Mouse (Mus musculus) 416B (cell line): ENCODE measurements at regions not wholly inside any gene's neighbourhood (a gene's known extent, or its start where the extent isn't known, plus 50 kb on each side); places are given as distances from the start of the nearest gene placed in this dataset.
A peak's percentile ranks its signal among the peaks of the same experiment; 100 is the strongest.

Experiments
- DNase-seq: peaks from one replicate; pipeline ENCODE4 v3.0.0; 2011; ENCODE audit warnings: low read depth

GRCm38 (mm10) chr10:43748300-43748699, 153.2 kb downstream of the Qrsl1 start:
- DNase-seq, result no peak

- DNase-seq, result no peak
Observed at GRCm38 (mm10) chr10:43749496-43750110, 151.9 kb downstream of the Qrsl1 start.

- no peak for DNase-seq
Observed at GRCm38 (mm10) chr10:43750401-43750800, 151.1 kb downstream of the Qrsl1 start.

- DNase-seq, result no peak
Observed at GRCm38 (mm10) chr10:43750854-43751253, 150.7 kb downstream of the Qrsl1 start.

GRCm38 (mm10) chr10:43751881-43752675, 149.5 kb downstream of the Qrsl1 start:
- peak; percentile 90 for DNase-seq

GRCm38 (mm10) chr10:43756881-43757565, 144.5 kb downstream of the Qrsl1 start:
- DNase-seq, result no peak

- peak; percentile 75 for DNase-seq
Observed at GRCm38 (mm10) chr10:43758124-43759025, 143.2 kb downstream of the Qrsl1 start.

GRCm38 (mm10) chr10:43759186-43759905, 142.2 kb downstream of the Qrsl1 start:
- DNase-seq, result no peak

- no peak for DNase-seq
Observed at GRCm38 (mm10) chr10:43759906-43760281, 141.7 kb downstream of the Qrsl1 start.

GRCm38 (mm10) chr10:43761979-43762570, 139.5 kb downstream of the Qrsl1 start:
- peak; percentile 77 for DNase-seq

GRCm38 (mm10) chr10:43764581-43764980, 137.0 kb downstream of the Qrsl1 start:
- no peak for DNase-seq

- peak; percentile 90 for DNase-seq
Observed at GRCm38 (mm10) chr10:43765275-43765674, 136.3 kb downstream of the Qrsl1 start.

- DNase-seq, result peak; percentile 95
Observed at GRCm38 (mm10) chr10:43765829-43766486, 135.6 kb downstream of the Qrsl1 start.

- DNase-seq, result no peak
Observed at GRCm38 (mm10) chr10:43767961-43768726, 133.4 kb downstream of the Qrsl1 start.

GRCm38 (mm10) chr10:43769026-43769425, 132.5 kb downstream of the Qrsl1 start:
- no peak for DNase-seq

- DNase-seq, result no peak
Observed at GRCm38 (mm10) chr10:43775807-43776206, 125.7 kb downstream of the Qrsl1 start.

GRCm38 (mm10) chr10:43777612-43778600, 123.6 kb downstream of the Qrsl1 start:
- DNase-seq, result no peak

GRCm38 (mm10) chr10:43780571-43780970, 121.0 kb downstream of the Qrsl1 start:
- DNase-seq, result no peak
